Mouse (Mus musculus) c-Kit-negative CD71-positive TER-119-positive erythroid progenitor cells, embryonic 14.5 days (primary cell): Measurements from ENCODE around the gene Nuf2.

Source experiments
- DNase-seq: peaks from one replicate; pipeline ENCODE4 v3.0.0-alpha.2; 2013; ENCODE audit warnings: low read depth, low spot score

Nuf2 gene

DNA sequence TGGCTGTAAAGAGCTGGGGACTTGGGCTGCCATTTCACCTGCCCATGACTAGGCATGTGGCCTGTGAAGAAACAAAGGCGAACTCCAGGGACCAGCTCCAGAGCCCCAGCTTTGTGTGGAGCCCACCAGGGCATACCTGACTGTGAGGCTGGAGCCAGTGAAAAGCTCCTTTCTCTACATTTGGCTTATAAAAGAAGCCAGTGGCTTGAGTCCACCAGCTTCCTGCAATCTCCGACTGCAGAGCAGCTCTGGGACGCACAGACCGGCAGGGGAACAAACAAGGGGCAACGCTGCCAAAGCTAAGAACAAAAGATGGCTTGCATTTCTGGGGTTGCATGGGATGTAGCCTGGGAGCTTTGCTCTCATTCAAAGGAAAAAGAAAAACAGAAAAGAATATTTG lies 63.5 kb downstream of the Nuf2 start:
- no peak for DNase-seq

- DNase-seq, result no peak
Observed at GRCm38 (mm10) chr1:169462386-169463115, 68.7 kb downstream of the Nuf2 start.

DNA sequence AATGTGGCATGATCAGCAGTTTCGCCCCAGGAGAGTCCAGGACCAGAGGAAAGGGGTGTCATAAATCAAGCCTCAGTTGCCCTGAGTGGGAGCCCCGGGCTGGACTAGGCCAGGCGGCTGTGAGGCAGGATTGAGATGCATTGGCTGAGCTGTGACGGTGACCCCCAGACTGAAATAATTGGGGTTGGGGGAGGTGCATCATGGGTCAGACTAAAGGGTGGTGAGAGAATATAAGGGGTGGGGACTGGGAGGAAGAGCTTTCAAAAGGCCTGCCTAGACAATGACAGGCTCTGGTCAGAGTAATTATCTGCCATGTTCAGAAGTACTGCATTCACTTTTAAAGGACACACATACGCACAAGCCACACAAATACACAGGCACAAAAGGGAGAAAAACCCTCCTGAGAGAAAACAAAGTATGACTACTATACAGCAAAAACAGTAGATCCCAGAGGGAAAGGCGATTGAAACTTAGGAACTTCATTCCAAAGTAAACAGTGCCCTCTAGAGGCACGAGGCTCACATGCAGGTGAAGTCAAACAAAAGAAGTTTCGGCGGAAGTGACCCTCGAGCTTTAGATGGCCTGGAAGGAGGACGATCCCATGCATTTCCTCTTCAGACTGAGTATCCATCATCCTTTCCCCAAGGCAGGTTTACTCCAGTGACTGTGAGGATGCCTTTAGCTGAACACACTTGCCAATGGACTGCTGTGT lies 72.0 kb downstream of the Nuf2 start:
- DNase-seq, result no peak
